Mouse (Mus musculus): ENCODE measurements around the gene Amdhd2. TPM values are rescaled to one million over a fixed set of nuclear protein-coding genes. Genes with fewer than 3 reads are reported as not detected.

The Amdhd2 gene
- total and polyA plus RNA-seq, 3 experiments, result 0.64 TPM; not detected in 2

- no peak overlapping the region for H3K27ac ChIP-seq (ENCODE audit: insufficient read depth, low read depth)
- peaks cover 13 to 29% of the 10 kb centered on the region in 2 experiments for H3K4me1 ChIP-seq (ENCODE audit: control insufficient read depth in 1 of 2, insufficient read depth in 2 of 2)
- H3K36me3 ChIP-seq (replicated peaks in 1 of 2; ENCODE audit: control insufficient read depth in 1 of 2, insufficient read depth in 1 of 2, low read length in 1 of 2), result peaks cover 0 to 9% of the 10 kb centered on the region in 2 experiments
- no peak for DNase-seq (ENCODE audit: extremely low read depth)
- H3K9ac ChIP-seq (ENCODE audit: insufficient read depth, low read depth), result no peak overlapping the region
- H3K27me3 ChIP-seq (replicated peaks), result peaks cover 2% of the 10 kb centered on the region
- no peak overlapping the region for H3K4me3 ChIP-seq (replicated peaks in 1 of 3; ENCODE audit: low read depth in 2 of 3, low read length in 2 of 3, poor library complexity in 1 of 3)
- dilution Hi-C loops (cut with MboI; ENCODE audit: extremely low pct_ligation_motif_present, extremely low pct_unique_long_range_greater_than_20kb, low sequenced_read_pairs) (no loop called here), in situ Hi-C loops (cut with MboI; ENCODE audit: low pct_ligation_motif_present, low pct_unique_long_range_greater_than_20kb, low sequenced_read_pairs) (no loop called here)
- no peaks in the 10 kb centered on the region for H3K9me3 ChIP-seq (replicated peaks; ENCODE audit: low read length)
- H3K4me2 ChIP-seq (ENCODE audit: insufficient read depth, low read depth, poor library complexity, severe bottlenecking), result 0 out of 2 replicates have a peak overlapping the region, but pooled peaks have one; percentile 14
- no peak for TF ChIP-seq MAFK (IDR thresholded peaks at IDR 0.05; ENCODE audit: insufficient replicate concordance, low read length)
- no peak for TF ChIP-seq KAT2A (IDR thresholded peaks at IDR 0.05; ENCODE audit: insufficient replicate concordance, low read length)
- no peak for TF ChIP-seq POLR2A (IDR thresholded peaks at IDR 0.05; ENCODE audit: low read depth, low read length)
- no peak for TF ChIP-seq MYC (IDR thresholded peaks at IDR 0.05; ENCODE audit: low read depth, low read length)
- TF ChIP-seq SMC3 (IDR thresholded peaks at IDR 0.05; ENCODE audit: low read depth, low read length), result no peak
- TF ChIP-seq ZKSCAN1 (IDR thresholded peaks at IDR 0.05; ENCODE audit: borderline replicate concordance, low read depth, low read length), result no peak
- TF ChIP-seq NRF1 (IDR thresholded peaks at IDR 0.05; ENCODE audit: low read depth, low read length), result no peak
- no peak for TF ChIP-seq E2F4 (IDR thresholded peaks at IDR 0.05; ENCODE audit: insufficient replicate concordance, low read depth, low read length)
- peak; percentile 20; the same call in 1 of the 2 replicates for TF ChIP-seq BHLHE40 (IDR thresholded peaks at IDR 0.05; ENCODE audit: low read depth, low read length)
- TF ChIP-seq RCOR1 (conservative IDR thresholded peaks at IDR 0.05; ENCODE audit: low read depth, low read length), result no peak
- TF ChIP-seq ELF1 (IDR thresholded peaks at IDR 0.05; ENCODE audit: low read depth, low read length), result no peak
- TF ChIP-seq NELFE (IDR thresholded peaks at IDR 0.05; ENCODE audit: low read depth, low read length), result no peak
- 0 out of 4 replicates have a peak, but pooled peaks of 1 of the 2 experiments have one; percentile 5 for TF ChIP-seq CTCF (conservative IDR thresholded peaks at IDR 0.05 in 1 of 2, IDR thresholded peaks at IDR 0.05 in 1 of 2; ENCODE audit: low read depth in 2 of 2, low read length in 2 of 2)
- no peak for TF ChIP-seq ETS1 (conservative IDR thresholded peaks at IDR 0.05; ENCODE audit: low read depth, low read length)
- no peak for TF ChIP-seq USF2 (conservative IDR thresholded peaks at IDR 0.05; ENCODE audit: low read depth, low read length)
- no peaks in the 10 kb centered on the region for H3K79me2 ChIP-seq (replicated peaks; ENCODE audit: control insufficient read depth, extremely low read depth, insufficient read depth, poor library complexity, severe bottlenecking)
Observed at GRCm38 (mm10) chr17:24206451-24207351, 43.1 kb upstream of the Amdhd2 start.

- Histone ChIP-seq H3K36me3 (replicated peaks in 1 of 2; ENCODE audit: control insufficient read depth in 1 of 2, insufficient read depth in 1 of 2, low read length in 1 of 2) (peaks cover 0 to 16% of the 10 kb centered on the region in 2 experiments), H3K9ac (ENCODE audit: insufficient read depth, low read depth) (peak overlapping the region; percentile 25; the same call in 1 of the 2 replicates), H3K79me2 (replicated peaks; ENCODE audit: control insufficient read depth, extremely low read depth, insufficient read depth, poor library complexity, severe bottlenecking) (no peaks in the 10 kb centered on the region), H3K4me1 (ENCODE audit: control insufficient read depth in 1 of 2, insufficient read depth in 2 of 2) (peaks cover 13 to 29% of the 10 kb centered on the region in 2 experiments), H3K4me2 (ENCODE audit: insufficient read depth, low read depth, poor library complexity, severe bottlenecking) (peak overlapping the region; percentile 10), H3K27me3 (replicated peaks) (peaks cover 2% of the 10 kb centered on the region), H3K9me3 (replicated peaks; ENCODE audit: low read length) (no peaks in the 10 kb centered on the region), H3K27ac (ENCODE audit: insufficient read depth, low read depth) (no peak overlapping the region), H3K4me3 (replicated peaks in 1 of 3; ENCODE audit: low read depth in 2 of 3, low read length in 2 of 3, poor library complexity in 1 of 3) (peak overlapping the region; percentile 16 to 86 (median 73))
- no peak for DNase-seq (ENCODE audit: extremely low read depth)
- in situ Hi-C loops (cut with MboI; ENCODE audit: low pct_ligation_motif_present, low pct_unique_long_range_greater_than_20kb, low sequenced_read_pairs), result no loop called here
- dilution Hi-C loops (cut with MboI; ENCODE audit: extremely low pct_ligation_motif_present, extremely low pct_unique_long_range_greater_than_20kb, low sequenced_read_pairs), result no loop called here
- TF ChIP-seq MYC (IDR thresholded peaks at IDR 0.05; ENCODE audit: low read depth, low read length) (no peak), CTCF (conservative IDR thresholded peaks at IDR 0.05 in 1 of 2, IDR thresholded peaks at IDR 0.05 in 1 of 2; ENCODE audit: low read depth in 2 of 2, low read length in 2 of 2) (no peak), JUND (conservative IDR thresholded peaks at IDR 0.05; ENCODE audit: low read depth, low read length) (no peak), TCF12 (IDR thresholded peaks at IDR 0.05; ENCODE audit: low read depth, low read length) (no peak), RAD21 (IDR thresholded peaks at IDR 0.05; ENCODE audit: low read depth, low read length) (no peak), USF1 (IDR thresholded peaks at IDR 0.05; ENCODE audit: low read depth, low read length) (peak; percentile 80), ZKSCAN1 (IDR thresholded peaks at IDR 0.05; ENCODE audit: borderline replicate concordance, low read depth, low read length) (no peak), POLR2A (IDR thresholded peaks at IDR 0.05; ENCODE audit: low read depth, low read length) (no peak), CHD1 (IDR thresholded peaks at IDR 0.05; ENCODE audit: low read depth, low read length) (no peak), MEF2A (IDR thresholded peaks at IDR 0.05; ENCODE audit: borderline replicate concordance, low read depth, low read length) (no peak), MAZ (IDR thresholded peaks at IDR 0.05; ENCODE audit: low read depth, low read length) (no peak), E2F4 (IDR thresholded peaks at IDR 0.05; ENCODE audit: insufficient replicate concordance, low read depth, low read length) (no peak), ZMIZ1 (IDR thresholded peaks at IDR 0.05; ENCODE audit: low read depth, low read length) (no peak), EP300 (IDR thresholded peaks at IDR 0.05; ENCODE audit: low read length) (no peak), JUN (IDR thresholded peaks at IDR 0.05; ENCODE audit: insufficient read depth, low read depth, low read length) (no peak), SIN3A (IDR thresholded peaks at IDR 0.05; ENCODE audit: low read length) (no peak), CHD2 (IDR thresholded peaks at IDR 0.05; ENCODE audit: low read length) (no peak), NRF1 (IDR thresholded peaks at IDR 0.05; ENCODE audit: low read depth, low read length) (no peak), MAFK (IDR thresholded peaks at IDR 0.05; ENCODE audit: insufficient replicate concordance, low read length) (no peak), UBTF (IDR thresholded peaks at IDR 0.05; ENCODE audit: low read depth, low read length) (no peak), PAX5 (IDR thresholded peaks at IDR 0.05; ENCODE audit: low read length) (no peak), USF2 (conservative IDR thresholded peaks at IDR 0.05; ENCODE audit: low read depth, low read length) (peak; percentile 78)
Observed at GRCm38 (mm10) chr17:24205908-24206361, 42.4 kb upstream of the Amdhd2 start.
